Mouse (Mus musculus): ENCODE data around the gene Foxj3.

DNA sequence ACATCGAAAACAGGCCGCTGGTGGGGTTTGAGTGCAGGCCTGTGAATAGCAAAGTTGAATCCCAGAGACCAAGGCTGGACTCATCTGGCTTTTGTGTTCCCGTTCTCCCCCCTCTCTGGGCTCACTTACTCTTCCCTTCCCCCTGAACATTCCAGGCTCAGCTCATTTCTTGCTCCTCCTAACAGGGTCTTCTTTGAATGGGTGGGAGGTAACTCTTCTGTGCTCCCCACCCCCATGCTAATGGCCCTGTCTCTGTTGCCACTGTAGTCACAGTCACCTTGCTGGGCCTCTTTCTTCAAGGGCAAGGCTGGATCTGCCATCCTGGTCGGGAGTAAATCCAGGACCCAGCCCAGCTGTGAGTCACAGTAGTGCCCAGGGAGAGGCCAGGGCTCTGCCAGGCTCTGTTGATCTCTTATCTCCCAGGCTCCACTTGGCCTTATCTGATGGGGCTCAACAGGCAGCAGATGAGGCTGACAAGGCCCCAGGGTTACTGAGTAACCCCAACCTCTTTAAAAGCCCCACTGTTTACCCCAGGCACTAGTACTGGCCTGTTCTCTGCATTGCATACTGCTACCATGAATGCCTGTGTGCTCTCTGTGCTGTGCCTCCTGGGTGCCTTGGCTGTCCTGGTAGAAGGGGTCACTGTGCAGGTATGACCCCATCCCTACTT lies 100.5 kb downstream of the Foxj3 start, which contains the start of gene Guca2a:
- TF ChIP-seq HCFC1 (IDR thresholded peaks at IDR 0.05; ENCODE audit: borderline replicate concordance, insufficient read depth, low read length) (no peak), CHD2 (IDR thresholded peaks at IDR 0.05; ENCODE audit: low read depth, low read length) (no peak), ZC3H11A (IDR thresholded peaks at IDR 0.05; ENCODE audit: borderline replicate concordance, low read depth, low read length) (no peak), MAFK (IDR thresholded peaks at IDR 0.05; ENCODE audit: insufficient read depth, low read depth, low read length) (no peak), ZNF384 (IDR thresholded peaks at IDR 0.05; ENCODE audit: low read depth, low read length) (no peak)
